Mouse (Mus musculus): Measurements from ENCODE around the gene Arid5b.

DNA sequence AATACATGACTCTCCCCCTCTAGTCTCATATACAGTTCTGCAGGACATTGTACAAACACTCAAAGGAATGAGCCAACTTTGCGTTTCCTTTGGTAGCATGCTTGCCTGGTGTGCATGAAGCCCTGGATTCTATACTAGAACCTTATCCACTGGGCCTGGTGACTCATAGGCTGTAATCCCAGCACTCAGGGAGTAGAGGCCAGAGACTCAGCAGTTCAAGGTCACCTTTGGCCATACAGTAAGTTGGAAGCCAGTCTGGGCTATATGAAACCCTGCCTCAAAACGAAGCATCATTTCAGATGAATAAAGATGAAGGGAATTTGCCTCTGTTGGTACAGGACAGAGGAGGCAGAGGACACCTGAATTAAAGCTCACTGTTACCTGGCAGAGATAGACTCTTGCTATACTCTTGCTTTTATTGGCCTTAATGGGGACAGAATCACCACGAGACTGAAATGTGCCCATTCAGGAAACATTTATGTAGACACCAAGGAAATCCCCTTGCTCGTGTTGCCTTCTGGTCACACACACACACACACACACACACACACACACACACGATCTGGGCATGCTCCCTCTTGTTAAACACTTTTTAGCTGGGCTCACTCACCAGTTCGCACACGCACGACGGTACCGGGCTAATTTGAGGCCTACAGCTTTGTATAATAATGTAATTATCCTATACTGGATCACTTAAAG, 21.0 kb downstream of the Arid5b start:
- TF ChIP-seq CTCF (IDR thresholded peaks at IDR 0.05; ENCODE audit: extremely low read depth, insufficient read depth, insufficient read length, insufficient replicate concordance) (no peak), POLR2A (IDR thresholded peaks at IDR 0.05; ENCODE audit: low read depth, low read length) (no peak)
